In genomic region chr5:15630068-15630467, GRCm38 (mm10) we compare ENCODE assay signal across 29 mouse cellular contexts. TPM values are rescaled to one million over a fixed set of nuclear protein-coding genes. Genes with fewer than 3 reads are reported as not detected.
DNase-seq lines count a peak whose midpoint lies in the region; ATAC-seq and TF ChIP-seq lines count a peak whose summit lies in the region.
"Not testable (repeated sequence)": the region's sequence is repeated elsewhere in the genome, so short reads cannot be mapped to it uniquely, and the experiment has no call there.
"Had no signal": no experiment of that assay in that cellular context is flagged by ENCODE, and none has a peak within 500 bp of the region (broad histone marks: within the 10 kb centered on the region; RNA-seq: fewer than 3 reads in every experiment).

No protein-coding gene starts in this region.

- H3K4me3 ChIP-seq in heart, postnatal 0 days (ENCODE audit: low read depth, low read length); kidney, adult 2 months (ENCODE audit: insufficient read depth, low read depth, low read length): not testable (repeated sequence)

- not testable (repeated sequence) for H3K27me3 ChIP-seq in Patski; heart, postnatal 0 days (ENCODE audit: control insufficient read depth, insufficient read depth, low read length); kidney, adult 2 months (replicated peaks; ENCODE audit: control insufficient read depth, insufficient read depth, low read length)

- DNase-seq in 3T3-L1 (ENCODE audit: low read depth, low spot score): peak; percentile 61
- not testable (repeated sequence) for DNase-seq in Patski (ENCODE audit: low read depth, low spot score); heart, postnatal 0 days (ENCODE audit: low spot score)
- peak; percentile 22 for DNase-seq in embryo, embryonic 11 days
- peak; percentile 14 for DNase-seq in kidney, adult 2 months
- peak; percentile 26 to 27 for DNase-seq in layer of hippocampus, postnatal 10 days (ENCODE audit: low spot score in 2 of 2)
- DNase-seq in lung, postnatal 10 days: peak; percentile 2
- DNase-seq in right cerebral cortex, adult 2 months (ENCODE audit: low spot score in 2 of 2): peak; percentile 21 to 25

- CTCF ChIA-PET in Patski (lab: Charles Lee): interaction anchor here (0.6 kb wide), 1 partner anchor 737 kb away, joined by 4 read pairs; no protein-coding TSS in a partner anchor

- not testable (repeated sequence) for H3K4me2 ChIP-seq in heart, postnatal 0 days (ENCODE audit: low read depth, low read length)

- WGBS in heart, postnatal 0 days: 24% methylated on average over 5 of the region's 5 CpGs
- 33% methylated on average over 5 of the region's 5 CpGs for WGBS in kidney, adult 2 months

- POLR2A ChIA-PET in Patski (lab: Charles Lee): not testable (repeated sequence)

- H3K4me1 ChIP-seq in heart, postnatal 0 days (ENCODE audit: control insufficient read depth, insufficient read depth); kidney, adult 2 months (ENCODE audit: control insufficient read depth, insufficient read depth, low read length): not testable (repeated sequence)

- TF ChIP-seq CTCF in Patski (IDR thresholded peaks at IDR 0.05): peak; percentile 25
- TF ChIP-seq CTCF in heart, postnatal 0 days (IDR thresholded peaks at IDR 0.05; ENCODE audit: low read depth): peak; percentile 15; the same call in 1 of the 2 replicates
- TF ChIP-seq CTCF in kidney, adult 2 months (conservative IDR thresholded peaks at IDR 0.05; ENCODE audit: insufficient read depth, insufficient read length, low read depth, low read length): not testable (repeated sequence)

- TF ChIP-seq POLR2A in kidney, adult 2 months (IDR thresholded peaks at IDR 0.05; ENCODE audit: low read depth, low read length): not testable (repeated sequence)

- ATAC-seq in Patski; heart, postnatal 0 days (ENCODE audit: insufficient read depth, low read depth): not testable (repeated sequence)

- in situ Hi-C loops in Patski (cut with MboI; ENCODE audit: low pct_unique_long_range_greater_than_20kb): not testable (repeated sequence)

- H3K36me3 ChIP-seq in heart, postnatal 0 days (replicated peaks; ENCODE audit: control insufficient read depth, insufficient read depth, low read length); kidney, adult 2 months (ENCODE audit: control insufficient read depth, insufficient read depth, low read length): not testable (repeated sequence)

- not testable (repeated sequence) for TF ChIP-seq EP300 in heart, postnatal 0 days (IDR thresholded peaks at IDR 0.05; ENCODE audit: low read depth)

- not testable (repeated sequence) for H3K9ac ChIP-seq in heart, postnatal 0 days (replicated peaks; ENCODE audit: low read depth, low read length)

- not testable (repeated sequence) for H3K27ac ChIP-seq in heart, postnatal 0 days (ENCODE audit: low read depth); kidney, adult 2 months (ENCODE audit: insufficient read depth, low read depth, low read length)

- H3K9me3 ChIP-seq in heart, postnatal 0 days (replicated peaks; ENCODE audit: control insufficient read depth, low read length): not testable (repeated sequence)

RNA-seq across cellular contexts. Expression of gene Speer4d, which starts 11.2 kb away (rescaled TPM):
- not detected for polyA plus RNA-seq in Patski (2021)
- total RNA-seq in heart, postnatal 0 days (2014; rRNA removed; ENCODE audit: low replicate concordance): not detected in 2 replicates
- not detected in 2 replicates for polyA plus RNA-seq in heart, postnatal 0 days (2015; fragmentation: Nextera tagmentation; extraction: Ambion mirVana)
- polyA plus RNA-seq in kidney, adult 2 months (2012; rRNA removed): not detected in 2 replicates
- not detected for total RNA-seq in layer of hippocampus, postnatal 10 days (2021)
- total RNA-seq: adrenal gland, postnatal 25 days; common myeloid progenitor, adult 5-6 weeks; ES-E14; gastrocnemius, adult 18-20 months; gastrocnemius, postnatal 4 days; heart, postnatal 4 days; layer of hippocampus, adult 8-10 months; left cerebral cortex, postnatal 36 days; monocyte, adult 5-6 weeks; neutrophil, adult 5-6 weeks had no signal
- polyA plus RNA-seq: brain, embryonic 14.5 days; CD4-positive, CD25-positive, alpha-beta regulatory T cell, adult 4 months; embryonic facial prominence, embryonic 12.5 days; forebrain, embryonic 11.5 days; heart, embryonic 15.5 days; hindbrain, embryonic 15.5 days; kidney, embryonic 16.5 days; limb, embryonic 14.5 days; liver, embryonic 13.5 days; lung, embryonic 15.5 days; midbrain, embryonic 10.5 days had no signal

RNA-seq across cellular contexts. Expression of gene 4930572O03Rik, which starts 26.8 kb away (rescaled TPM):
- not detected for polyA plus RNA-seq in Patski (2021)
- not detected in 2 replicates for total RNA-seq in heart, postnatal 0 days (2014; rRNA removed; ENCODE audit: low replicate concordance)
- not detected in 2 replicates for polyA plus RNA-seq in heart, postnatal 0 days (2015; fragmentation: Nextera tagmentation; extraction: Ambion mirVana)
- not detected in 2 replicates for polyA plus RNA-seq in kidney, adult 2 months (2012; rRNA removed)
- total RNA-seq in layer of hippocampus, postnatal 10 days (2021): not detected
- total RNA-seq: adrenal gland, postnatal 25 days; common myeloid progenitor, adult 5-6 weeks; ES-E14; gastrocnemius, adult 18-20 months; gastrocnemius, postnatal 4 days; heart, postnatal 4 days; layer of hippocampus, adult 8-10 months; left cerebral cortex, postnatal 36 days; monocyte, adult 5-6 weeks; neutrophil, adult 5-6 weeks had no signal
- polyA plus RNA-seq: brain, embryonic 14.5 days; CD4-positive, CD25-positive, alpha-beta regulatory T cell, adult 4 months; embryonic facial prominence, embryonic 12.5 days; forebrain, embryonic 11.5 days; heart, embryonic 15.5 days; hindbrain, embryonic 15.5 days; kidney, embryonic 16.5 days; limb, embryonic 14.5 days; liver, embryonic 13.5 days; lung, embryonic 15.5 days; midbrain, embryonic 10.5 days had no signal

RNA-seq across cellular contexts. Expression of gene Gm21083, which starts 52.9 kb away (rescaled TPM):
- polyA plus RNA-seq in Patski (2021): not detected
- 0.23 TPM in 1 of 2 replicates, not detected in the other for total RNA-seq in heart, postnatal 0 days (2014; rRNA removed; ENCODE audit: low replicate concordance)
- polyA plus RNA-seq in heart, postnatal 0 days (2015; fragmentation: Nextera tagmentation; extraction: Ambion mirVana): 0.12 TPM in 1 of 2 replicates, not detected in the other
- polyA plus RNA-seq in kidney, adult 2 months (2012; rRNA removed): not detected in 2 replicates
- total RNA-seq in layer of hippocampus, postnatal 10 days (2021): not detected
- total RNA-seq: adrenal gland, postnatal 25 days; common myeloid progenitor, adult 5-6 weeks; gastrocnemius, adult 18-20 months; gastrocnemius, postnatal 4 days; heart, postnatal 4 days; layer of hippocampus, adult 8-10 months; left cerebral cortex, postnatal 36 days; monocyte, adult 5-6 weeks; neutrophil, adult 5-6 weeks had no signal
- polyA plus RNA-seq: brain, embryonic 14.5 days; CD4-positive, CD25-positive, alpha-beta regulatory T cell, adult 4 months; embryonic facial prominence, embryonic 12.5 days; forebrain, embryonic 11.5 days; hindbrain, embryonic 15.5 days; kidney, embryonic 16.5 days; liver, embryonic 13.5 days; lung, embryonic 15.5 days; midbrain, embryonic 10.5 days had no signal
